Mouse (Mus musculus) intestine, embryonic 16.5 days (tissue): ENCODE results near the gene H2-Ob. TPM values are rescaled to one million over a fixed set of nuclear protein-coding genes. Genes with fewer than 3 reads are reported as not detected.

Source experiments
- ATAC-seq: fragments of 200-750 bp; cut with Nextera tagmentation; 2 replicates; pipeline ENCODE4 v1.8.0; 2017; ENCODE audit warnings: moderate TSS enrichment, moderate library complexity
- H3K27ac ChIP-seq: fragments of 300-500 bp; sonication (generic); 2 replicates; pipeline ENCODE4 v1.5.1; 2014; ENCODE audit warnings: mild to moderate bottlenecking, low read length
- H3K27me3 ChIP-seq: fragments of 300-500 bp; sonication (generic); replicated peaks from 2 replicates; pipeline ENCODE4 v1.6.1; 2014; ENCODE audit warnings: low read length, control low read depth, mixed read lengths; ENCODE audit not compliant: control insufficient read depth, insufficient read depth
- H3K36me3 ChIP-seq: fragments of 300-500 bp; sonication (generic); 2 replicates; pipeline ENCODE4 v1.6.1; 2014; ENCODE audit warnings: low read length, control low read depth; ENCODE audit not compliant: control insufficient read depth, insufficient read depth
- H3K4me1 ChIP-seq: fragments of 300-500 bp; sonication (generic); 2 replicates; pipeline ENCODE4 v1.6.1; 2014; ENCODE audit warnings: low read length, control low read depth, mixed read lengths; ENCODE audit not compliant: control insufficient read depth, insufficient read depth
- H3K4me2 ChIP-seq: fragments of 300-500 bp; sonication (generic); 2 replicates; pipeline ENCODE4 v1.6.1; 2014; ENCODE audit warnings: low read depth, low read length, control low read depth
- H3K4me3 ChIP-seq: fragments of 300-500 bp; sonication (generic); 2 replicates; pipeline ENCODE4 v1.5.1; 2014; ENCODE audit warnings: mild to moderate bottlenecking, low read length
- H3K9ac ChIP-seq: fragments of 300-500 bp; sonication (generic); 2 replicates; pipeline ENCODE4 v1.6.1; 2014; ENCODE audit warnings: low read depth, low read length
- H3K9me3 ChIP-seq: fragments of 300-500 bp; sonication (generic); 2 replicates; pipeline ENCODE4 v1.6.1; 2016; ENCODE audit warnings: low read length, control low read depth; ENCODE audit not compliant: control insufficient read depth
- WGBS: fragments of 180-500 bp; shearing (Covaris S2); extraction: QIAGEN DNeasy Blood & Tissue Kit; methylation state at CpG from one replicate; pipeline ENCODE4 v1.1.7; 2014; 5-methylcytosine and 5-hydroxymethylcytosine counted together
- polyA plus RNA-seq: library from polyadenylated mRNA; unstranded; fragments of >200 nt; fragmentation: Nextera tagmentation; extraction: Ambion mirVana; gene quantifications from 2 replicates; pipeline ENCODE4 v1.2.1, GENCODE M21; 2015

Gene H2-Ob
- polyA plus RNA-seq, 1 experiment from 2014 or later, result 0.15 TPM

- Histone ChIP-seq H3K27ac (no peak overlapping the region), H3K27me3 (no peaks in the 10 kb centered on the region; the same call in 1 of the 2 replicates), H3K9me3 (no peaks in the 10 kb centered on the region), H3K4me3 (no peak overlapping the region), H3K4me2 (no peak overlapping the region), H3K36me3 (no peaks in the 10 kb centered on the region), H3K4me1 (no peaks in the 10 kb centered on the region), H3K9ac (no peak overlapping the region)
- 36% methylated on average over 3 of the region's 3 CpGs for WGBS
- no peak for ATAC-seq
Measured at GRCm38 (mm10) chr17:34249361-34249760, 10.7 kb downstream of the H2-Ob start.

DNA sequence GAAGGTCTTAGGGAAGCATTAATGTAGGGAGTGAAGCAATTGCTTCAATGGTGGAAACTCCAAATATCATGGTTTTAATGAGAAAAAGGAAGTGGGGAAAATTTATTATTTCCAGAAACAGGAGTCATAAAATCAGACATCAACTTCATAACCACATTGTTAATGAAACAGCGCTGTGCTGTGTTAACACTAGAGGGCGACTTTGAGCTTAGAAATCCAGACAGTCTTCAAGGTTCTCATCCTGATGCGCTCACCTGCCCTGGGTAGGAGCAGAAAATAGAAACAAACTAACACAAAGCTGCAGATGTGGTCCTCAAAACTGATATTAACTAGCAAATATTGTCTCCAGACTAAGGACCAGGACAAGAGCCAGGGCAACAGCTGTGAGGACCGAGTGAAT is 11.2 kb downstream of the H2-Ob start:
- no peak overlapping the region for H3K9ac ChIP-seq
- no peaks in the 10 kb centered on the region; the same call in 1 of the 2 replicates for H3K27me3 ChIP-seq
- ATAC-seq, result no peak
- H3K4me1 ChIP-seq, result no peaks in the 10 kb centered on the region
- H3K4me2 ChIP-seq, result no peak overlapping the region
- no peaks in the 10 kb centered on the region for H3K36me3 ChIP-seq
- no peak overlapping the region for H3K27ac ChIP-seq
- 14% methylated on average over 4 of the region's 4 CpGs for WGBS
- H3K9me3 ChIP-seq, result no peaks in the 10 kb centered on the region
- no peak overlapping the region for H3K4me3 ChIP-seq

- Histone ChIP-seq H3K36me3 (no peaks in the 10 kb centered on the region), H3K9me3 (no peaks in the 10 kb centered on the region), H3K4me1 (no peaks in the 10 kb centered on the region), H3K4me3 (no peak overlapping the region), H3K4me2 (no peak overlapping the region), H3K27me3 (peaks cover 2% of the 10 kb centered on the region; the same call in 1 of the 2 replicates), H3K27ac (no peak overlapping the region), H3K9ac (no peak overlapping the region)
- no peak for ATAC-seq
- WGBS, result 51% methylated on average over 4 of the region's 4 CpGs
Measured at GRCm38 (mm10) chr17:34251666-34252065, 13.0 kb downstream of the H2-Ob start.

DNA sequence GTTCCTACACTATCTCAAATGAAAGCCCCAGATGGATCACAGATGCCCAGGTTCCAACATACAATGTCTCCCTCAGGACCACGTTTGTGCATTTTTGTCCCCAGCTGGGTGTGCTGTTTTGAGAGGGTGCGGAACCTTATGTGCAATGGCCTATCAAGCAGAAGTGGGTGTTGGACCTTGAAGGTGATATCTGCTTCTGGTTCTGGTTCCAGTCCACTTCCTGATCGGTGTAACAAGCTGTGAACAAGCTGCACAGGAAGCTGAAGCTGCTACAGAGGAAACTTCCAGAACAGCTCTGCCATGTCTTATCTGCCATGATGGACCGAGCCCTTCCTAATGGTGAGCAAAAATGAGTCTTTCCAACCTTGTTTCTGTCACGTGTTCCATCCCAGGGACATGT is 17.8 kb downstream of the H2-Ob start:
- no peak for ATAC-seq
- WGBS, result 78% methylated on average over 5 of the region's 5 CpGs

GRCm38 (mm10) chr17:34257594-34258375 is 19.1 kb downstream of the H2-Ob start, which contains the start of gene H2-Ab1:
TSS of gene H2-Ab1 (plus strand) at chr17:34257689.
- no peak within 1 kb of the TSS for H3K9ac ChIP-seq
- no peaks in the 10 kb centered on the region for H3K4me1 ChIP-seq
- no peaks in the 10 kb centered on the region for H3K36me3 ChIP-seq
- no peaks in the 10 kb centered on the region for H3K9me3 ChIP-seq
- H3K4me3 ChIP-seq, result no peak within 1 kb of the TSS
- 74% methylated on average over 11 of the region's 11 CpGs for WGBS
- no peak within 1 kb of the TSS for H3K27ac ChIP-seq
- H3K4me2 ChIP-seq, result no peak within 1 kb of the TSS
- H3K27me3 ChIP-seq, result 0 out of 2 replicates have a peak, but pooled peaks cover 8% of the 10 kb centered on the region
- ATAC-seq, result no peak

More for the DNA sequence above, 17.8 kb downstream of the H2-Ob start:
- Histone ChIP-seq H3K4me2 (no peak overlapping the region), H3K4me1 (no peaks in the 10 kb centered on the region), H3K4me3 (no peak overlapping the region), H3K9ac (no peak overlapping the region), H3K27me3 (0 out of 2 replicates have a peak, but pooled peaks cover 8% of the 10 kb centered on the region), H3K36me3 (no peaks in the 10 kb centered on the region), H3K27ac (no peak overlapping the region), H3K9me3 (no peaks in the 10 kb centered on the region)

- H3K9ac ChIP-seq, result no peak overlapping the region
- no peak overlapping the region for H3K4me2 ChIP-seq
- no peaks in the 10 kb centered on the region for H3K9me3 ChIP-seq
- H3K27me3 ChIP-seq, result peaks cover 21% of the 10 kb centered on the region; the same call in 1 of the 2 replicates
- ATAC-seq, result no peak
- no peaks in the 10 kb centered on the region for H3K36me3 ChIP-seq
- H3K27ac ChIP-seq, result no peak overlapping the region
- H3K4me3 ChIP-seq, result no peak overlapping the region
- 39% methylated on average over 5 of the region's 5 CpGs for WGBS
- peaks cover 8% of the 10 kb centered on the region; the same call in 1 of the 2 replicates for H3K4me1 ChIP-seq
Measured at GRCm38 (mm10) chr17:34260551-34260950, 21.8 kb downstream of the H2-Ob start.

GRCm38 (mm10) chr17:34261502-34261901 is 22.8 kb downstream of the H2-Ob start:
- Histone ChIP-seq H3K27me3 (peaks cover 19% of the 10 kb centered on the region; the same call in 1 of the 2 replicates), H3K27ac (no peak overlapping the region), H3K9ac (no peak overlapping the region), H3K4me1 (peaks cover 8% of the 10 kb centered on the region; the same call in 1 of the 2 replicates), H3K4me3 (no peak overlapping the region), H3K36me3 (no peaks in the 10 kb centered on the region), H3K9me3 (no peaks in the 10 kb centered on the region), H3K4me2 (no peak overlapping the region)
- ATAC-seq, result peak; percentile 58
- WGBS, result 30% methylated on average over 4 of the region's 4 CpGs

GRCm38 (mm10) chr17:34263068-34263467 is 24.4 kb downstream of the H2-Ob start:
- H3K27me3 ChIP-seq, result peaks cover 19% of the 10 kb centered on the region; the same call in 1 of the 2 replicates
- WGBS, result 2% methylated on average over 8 of the region's 8 CpGs
- peak; percentile 81 for ATAC-seq
- peak overlapping the region; percentile 91 for H3K4me2 ChIP-seq
- no peak overlapping the region for H3K27ac ChIP-seq
- peak overlapping the region; percentile 57; the same call in 1 of the 2 replicates for H3K9ac ChIP-seq
- H3K9me3 ChIP-seq, result no peaks in the 10 kb centered on the region
- peaks cover 8% of the 10 kb centered on the region; the same call in 1 of the 2 replicates for H3K4me1 ChIP-seq
- no peaks in the 10 kb centered on the region for H3K36me3 ChIP-seq
- peak overlapping the region; percentile 55 for H3K4me3 ChIP-seq

GRCm38 (mm10) chr17:34263811-34264371 is 25.2 kb downstream of the H2-Ob start:
- Histone ChIP-seq H3K36me3 (no peaks in the 10 kb centered on the region), H3K4me1 (peaks cover 8% of the 10 kb centered on the region; the same call in 1 of the 2 replicates), H3K27me3 (peaks cover 15% of the 10 kb centered on the region; the same call in 1 of the 2 replicates), H3K4me2 (peak overlapping the region; percentile 91), H3K27ac (no peak overlapping the region), H3K9me3 (no peaks in the 10 kb centered on the region), H3K4me3 (peak overlapping the region; percentile 55), H3K9ac (peak overlapping the region; percentile 57; the same call in 1 of the 2 replicates)
- 8% methylated on average over 14 of the region's 14 CpGs for WGBS
- no peak for ATAC-seq
